Mouse (Mus musculus): ENCODE measurements around the gene Trpm8. TPM values are rescaled to one million over a fixed set of nuclear protein-coding genes. Genes with fewer than 3 reads are reported as not detected.

Gene Trpm8
- total and polyA plus RNA-seq, 2 experiments from 2014 or later, result not detected

- no peaks in the 10 kb centered on the region for H3K4me1 ChIP-seq (ENCODE audit: control insufficient read depth, insufficient read depth)
- DNase-seq (ENCODE audit: low spot score), result no peak
- H3K9me3 ChIP-seq (replicated peaks; ENCODE audit: control insufficient read depth, low read length), result peaks cover 78% of the 10 kb centered on the region
- no peak overlapping the region for H3K27ac ChIP-seq (ENCODE audit: low read depth)
- no peak overlapping the region for H3K9ac ChIP-seq (replicated peaks; ENCODE audit: low read depth, low read length)
- no peak for ATAC-seq (ENCODE audit: insufficient read depth, low read depth)
- no peak overlapping the region for H3K4me2 ChIP-seq (ENCODE audit: low read depth, low read length)
- H3K27me3 ChIP-seq (ENCODE audit: control insufficient read depth, insufficient read depth, low read length), result no peaks in the 10 kb centered on the region
- TF ChIP-seq CTCF (IDR thresholded peaks at IDR 0.05; ENCODE audit: low read depth) (no peak), EP300 (IDR thresholded peaks at IDR 0.05; ENCODE audit: low read depth) (no peak)
- WGBS, result 32% methylated on average over 6 of the region's 6 CpGs
- H3K36me3 ChIP-seq (replicated peaks; ENCODE audit: control insufficient read depth, insufficient read depth, low read length), result no peaks in the 10 kb centered on the region
- no peak overlapping the region for H3K4me3 ChIP-seq (ENCODE audit: low read depth, low read length)
Measured at GRCm38 (mm10) chr1:88305018-88305795, 27.7 kb downstream of the Trpm8 start.

GRCm38 (mm10) chr1:88306543-88306942 lies 29.1 kb downstream of the Trpm8 start:
- Histone ChIP-seq H3K27ac (ENCODE audit: low read depth) (no peak overlapping the region), H3K9me3 (replicated peaks; ENCODE audit: control insufficient read depth, low read length) (peaks cover 68% of the 10 kb centered on the region), H3K4me1 (ENCODE audit: control insufficient read depth, insufficient read depth) (no peaks in the 10 kb centered on the region), H3K9ac (replicated peaks; ENCODE audit: low read depth, low read length) (no peak overlapping the region), H3K4me3 (ENCODE audit: low read depth, low read length) (no peak overlapping the region), H3K27me3 (ENCODE audit: control insufficient read depth, insufficient read depth, low read length) (no peaks in the 10 kb centered on the region), H3K36me3 (replicated peaks; ENCODE audit: control insufficient read depth, insufficient read depth, low read length) (no peaks in the 10 kb centered on the region), H3K4me2 (ENCODE audit: low read depth, low read length) (no peak overlapping the region)
- DNase-seq (ENCODE audit: low spot score) (no peak), ATAC-seq (ENCODE audit: insufficient read depth, low read depth) (no peak)
- 46% methylated on average over 1 of the region's 1 CpGs for WGBS
- TF ChIP-seq CTCF (IDR thresholded peaks at IDR 0.05; ENCODE audit: low read depth) (no peak), EP300 (IDR thresholded peaks at IDR 0.05; ENCODE audit: low read depth) (no peak)

GRCm38 (mm10) chr1:88307180-88307579 lies 29.7 kb downstream of the Trpm8 start:
- no peaks in the 10 kb centered on the region for H3K27me3 ChIP-seq (ENCODE audit: control insufficient read depth, insufficient read depth, low read length)
- no peak overlapping the region for H3K9ac ChIP-seq (replicated peaks; ENCODE audit: low read depth, low read length)
- H3K27ac ChIP-seq (ENCODE audit: low read depth), result no peak overlapping the region
- TF ChIP-seq EP300 (IDR thresholded peaks at IDR 0.05; ENCODE audit: low read depth) (no peak), CTCF (IDR thresholded peaks at IDR 0.05; ENCODE audit: low read depth) (no peak)
- no peaks in the 10 kb centered on the region for H3K4me1 ChIP-seq (ENCODE audit: control insufficient read depth, insufficient read depth)
- 59% methylated on average over 12 of the region's 12 CpGs for WGBS
- no peak overlapping the region for H3K4me2 ChIP-seq (ENCODE audit: low read depth, low read length)
- DNase-seq (ENCODE audit: low spot score) (no peak), ATAC-seq (ENCODE audit: insufficient read depth, low read depth) (no peak)
- no peaks in the 10 kb centered on the region for H3K36me3 ChIP-seq (replicated peaks; ENCODE audit: control insufficient read depth, insufficient read depth, low read length)
- H3K4me3 ChIP-seq (ENCODE audit: low read depth, low read length), result no peak overlapping the region
- H3K9me3 ChIP-seq (replicated peaks; ENCODE audit: control insufficient read depth, low read length), result peaks cover 62% of the 10 kb centered on the region

GRCm38 (mm10) chr1:88309020-88309419 lies 31.6 kb downstream of the Trpm8 start:
- Histone ChIP-seq H3K9me3 (replicated peaks; ENCODE audit: control insufficient read depth, low read length) (peaks cover 47% of the 10 kb centered on the region), H3K27me3 (ENCODE audit: control insufficient read depth, insufficient read depth, low read length) (no peaks in the 10 kb centered on the region), H3K4me1 (ENCODE audit: control insufficient read depth, insufficient read depth) (no peaks in the 10 kb centered on the region), H3K27ac (ENCODE audit: low read depth) (no peak overlapping the region), H3K4me2 (ENCODE audit: low read depth, low read length) (no peak overlapping the region), H3K4me3 (ENCODE audit: low read depth, low read length) (no peak overlapping the region), H3K9ac (replicated peaks; ENCODE audit: low read depth, low read length) (no peak overlapping the region), H3K36me3 (replicated peaks; ENCODE audit: control insufficient read depth, insufficient read depth, low read length) (no peaks in the 10 kb centered on the region)
- ATAC-seq (ENCODE audit: insufficient read depth, low read depth) (no peak), DNase-seq (ENCODE audit: low spot score) (no peak)
- TF ChIP-seq EP300 (IDR thresholded peaks at IDR 0.05; ENCODE audit: low read depth) (no peak), CTCF (IDR thresholded peaks at IDR 0.05; ENCODE audit: low read depth) (no peak)
- 44% methylated on average over 2 of the region's 2 CpGs for WGBS

GRCm38 (mm10) chr1:88309905-88310304 lies 32.4 kb downstream of the Trpm8 start:
- ATAC-seq (ENCODE audit: insufficient read depth, low read depth) (no peak), DNase-seq (ENCODE audit: low spot score) (no peak)
- Histone ChIP-seq H3K4me3 (ENCODE audit: low read depth, low read length) (no peak overlapping the region), H3K9me3 (replicated peaks; ENCODE audit: control insufficient read depth, low read length) (peaks cover 39% of the 10 kb centered on the region), H3K27me3 (ENCODE audit: control insufficient read depth, insufficient read depth, low read length) (no peaks in the 10 kb centered on the region), H3K4me2 (ENCODE audit: low read depth, low read length) (no peak overlapping the region), H3K4me1 (ENCODE audit: control insufficient read depth, insufficient read depth) (no peaks in the 10 kb centered on the region), H3K27ac (ENCODE audit: low read depth) (no peak overlapping the region), H3K36me3 (replicated peaks; ENCODE audit: control insufficient read depth, insufficient read depth, low read length) (no peaks in the 10 kb centered on the region), H3K9ac (replicated peaks; ENCODE audit: low read depth, low read length) (no peak overlapping the region)
- TF ChIP-seq EP300 (IDR thresholded peaks at IDR 0.05; ENCODE audit: low read depth) (no peak), CTCF (IDR thresholded peaks at IDR 0.05; ENCODE audit: low read depth) (no peak)
- WGBS, result 39% methylated on average over 3 of the region's 3 CpGs

- Histone ChIP-seq H3K27me3 (ENCODE audit: control insufficient read depth, insufficient read depth, low read length) (no peaks in the 10 kb centered on the region), H3K36me3 (replicated peaks; ENCODE audit: control insufficient read depth, insufficient read depth, low read length) (no peaks in the 10 kb centered on the region), H3K4me3 (ENCODE audit: low read depth, low read length) (no peak overlapping the region), H3K4me2 (ENCODE audit: low read depth, low read length) (no peak overlapping the region), H3K9ac (replicated peaks; ENCODE audit: low read depth, low read length) (no peak overlapping the region), H3K4me1 (ENCODE audit: control insufficient read depth, insufficient read depth) (no peaks in the 10 kb centered on the region), H3K9me3 (replicated peaks; ENCODE audit: control insufficient read depth, low read length) (peaks cover 39% of the 10 kb centered on the region), H3K27ac (ENCODE audit: low read depth) (no peak overlapping the region)
- no peak for DNase-seq (ENCODE audit: low spot score)
- no peak for ATAC-seq (ENCODE audit: insufficient read depth, low read depth)
- WGBS, result 58% methylated on average over 3 of the region's 3 CpGs
- TF ChIP-seq EP300 (IDR thresholded peaks at IDR 0.05; ENCODE audit: low read depth) (no peak), CTCF (IDR thresholded peaks at IDR 0.05; ENCODE audit: low read depth) (no peak)
Measured at GRCm38 (mm10) chr1:88310349-88310748, 32.9 kb downstream of the Trpm8 start.

Measured in heart, postnatal 0 days (tissue).